Mouse (Mus musculus): ENCODE measurements around the gene Tlk1.

Gene Tlk1

DNA sequence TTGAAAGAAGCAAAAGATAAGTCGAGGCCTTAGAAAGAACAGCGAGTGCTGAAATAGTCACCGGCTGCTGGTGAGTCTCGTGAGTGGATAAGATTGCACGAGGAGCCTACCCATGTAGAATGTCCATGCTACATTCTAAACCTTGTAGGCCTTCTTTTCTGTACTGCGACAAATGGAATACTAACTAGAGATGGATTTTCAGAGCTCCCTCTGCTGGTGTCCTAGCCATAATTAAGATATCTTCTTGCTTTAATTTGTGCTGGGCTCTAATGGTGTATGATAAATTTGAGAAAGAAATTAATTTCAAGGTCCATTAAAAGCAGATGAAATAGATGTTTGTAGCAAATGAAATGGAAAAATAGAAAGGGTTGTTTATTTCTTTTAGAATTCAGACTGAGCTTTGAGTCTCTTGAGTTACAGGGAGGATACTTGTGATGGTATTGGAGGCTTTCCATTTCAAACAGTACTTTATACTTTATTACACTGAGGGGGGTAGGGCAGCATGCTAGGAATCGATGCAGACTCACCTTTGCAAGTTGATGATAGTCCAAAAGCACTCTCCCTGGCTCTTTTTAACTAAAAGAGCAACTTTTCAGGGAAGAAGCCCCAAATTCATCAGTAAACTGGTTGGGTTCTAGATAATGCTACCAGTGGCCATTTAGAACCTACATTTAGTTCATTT is 151.9 kb downstream of the Tlk1 start:
- no peak for DNase-seq

DNA sequence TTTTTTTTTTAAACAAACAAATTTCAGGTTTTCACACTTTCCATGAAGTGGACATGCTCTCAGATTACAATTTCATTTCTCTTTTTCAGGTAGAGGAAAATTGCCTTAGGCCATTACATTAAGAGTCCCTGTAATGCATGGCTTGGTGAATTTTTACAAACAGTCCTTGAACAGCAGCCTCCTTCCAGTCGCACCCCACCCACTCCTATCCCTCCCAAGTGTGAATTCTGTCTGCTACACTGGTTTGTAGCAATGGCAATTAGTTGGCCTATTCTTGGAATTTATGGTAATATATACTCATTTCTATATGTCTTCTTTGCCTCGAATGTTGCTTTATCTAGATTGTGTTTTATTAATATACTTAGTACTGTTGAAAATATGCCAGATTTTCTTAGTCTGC is 153.1 kb downstream of the Tlk1 start:
- DNase-seq, result no peak

DNA sequence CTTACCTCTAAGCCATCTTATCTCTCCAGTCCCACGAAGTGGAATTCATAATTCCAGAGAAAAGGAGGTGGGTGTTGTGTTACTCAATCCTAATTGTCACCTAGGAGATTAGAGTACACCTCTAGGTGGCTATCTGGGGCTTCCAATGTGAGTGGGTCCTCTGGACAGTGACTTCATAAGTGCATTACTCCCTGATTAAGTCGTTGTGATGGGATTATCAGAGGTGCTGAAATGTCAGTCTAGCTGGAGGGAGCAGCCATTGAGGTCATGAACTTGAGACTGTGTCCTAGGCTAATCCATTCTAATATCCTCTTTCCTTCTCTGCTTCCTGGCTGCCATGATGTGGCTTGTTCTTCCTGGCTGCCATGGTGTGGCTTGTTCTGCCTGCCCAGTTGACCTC is 155.6 kb downstream of the Tlk1 start:
- no peak for DNase-seq

DNA sequence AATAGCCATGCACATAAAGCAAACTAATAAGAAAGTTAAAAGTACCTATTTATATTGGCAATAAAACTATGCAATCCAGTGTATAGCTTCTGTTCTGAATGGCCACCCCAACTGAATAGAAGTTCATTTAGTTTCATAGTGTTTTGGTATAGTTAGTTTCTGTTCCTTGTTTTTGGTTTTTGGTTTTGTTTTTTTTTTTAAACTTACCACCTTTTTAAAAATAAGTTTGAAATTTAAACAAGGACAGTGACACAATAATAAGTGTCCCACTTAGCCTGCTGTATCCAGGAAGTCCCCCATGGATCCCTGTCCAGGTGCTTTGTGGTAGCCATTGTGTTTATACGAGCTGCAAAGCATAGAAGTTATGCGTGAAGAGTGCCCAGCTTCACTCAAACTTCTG is 156.3 kb downstream of the Tlk1 start:
- DNase-seq, result no peak

DNA sequence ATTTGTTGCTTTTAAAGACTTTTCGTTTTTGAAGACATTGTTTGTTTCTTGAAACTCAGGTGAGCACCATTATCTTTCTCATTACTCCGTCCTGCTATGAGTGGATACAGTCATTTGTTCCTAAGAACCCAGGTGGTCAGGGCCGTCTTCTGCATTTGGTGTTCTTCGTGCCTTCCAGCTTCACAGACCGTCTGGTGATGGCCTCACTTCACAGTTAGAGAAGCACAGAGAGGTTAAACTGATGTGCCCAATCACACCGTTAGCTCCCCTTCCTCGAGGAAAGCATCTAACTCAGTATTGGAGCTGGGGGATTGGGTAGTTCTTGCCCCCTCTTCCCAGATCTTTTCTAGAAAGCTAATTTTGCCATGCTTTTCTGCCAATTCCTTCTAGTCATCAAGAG is 158.5 kb downstream of the Tlk1 start:
- no peak for DNase-seq

DNA sequence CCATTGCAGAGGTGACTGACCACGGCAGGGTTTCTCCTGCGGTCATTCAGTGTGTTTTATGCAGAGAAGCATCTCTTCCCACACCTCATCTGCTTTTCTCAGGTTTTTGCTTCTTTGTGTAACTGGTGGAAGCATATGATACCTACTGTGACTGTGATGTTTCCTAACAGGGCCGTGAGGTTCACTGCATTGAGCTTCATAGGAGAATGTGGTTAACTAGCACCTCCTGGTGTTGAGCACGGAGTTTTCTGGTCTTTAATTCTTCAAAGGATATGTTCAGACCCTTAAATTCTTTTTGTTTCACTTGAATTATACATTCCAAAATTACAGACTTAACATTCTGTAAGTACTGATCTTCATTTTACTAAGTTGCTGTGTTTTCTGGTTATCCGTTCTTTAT is 161.8 kb downstream of the Tlk1 start:
- no peak for DNase-seq
